Mouse (Mus musculus) MN1 (cell line): ENCODE results near the gene Slc25a3.

ENCODE experiments used
- DNase-seq: peaks from one replicate; pipeline ENCODE4 v3.0.0-alpha.2; 2016; ENCODE audit warnings: low spot score

Slc25a3 gene

GRCm38 (mm10) chr10:91142654-91143191 lies 18.9 kb upstream of the Slc25a3 start:
- DNase-seq, result no peak

DNA sequence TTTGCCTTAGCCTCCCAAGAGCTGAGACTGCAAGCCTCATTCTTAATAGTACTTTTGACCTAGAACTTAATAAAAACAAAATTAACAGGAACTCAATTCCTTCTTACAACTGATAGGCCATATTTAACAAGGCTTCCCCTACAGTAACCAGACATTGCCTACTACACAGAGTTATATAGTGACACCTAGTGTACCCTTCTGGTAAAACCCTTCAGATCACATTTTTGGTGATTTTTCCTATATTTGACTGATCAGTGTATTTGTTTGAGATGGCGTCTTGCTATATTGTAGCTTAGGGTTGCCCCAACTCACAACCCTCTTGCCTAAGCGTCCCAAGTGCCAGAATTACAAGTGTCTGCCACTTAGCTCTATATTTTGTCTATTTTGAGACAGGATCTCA lies 17.7 kb upstream of the Slc25a3 start:
- peak; percentile 73 for DNase-seq

DNA sequence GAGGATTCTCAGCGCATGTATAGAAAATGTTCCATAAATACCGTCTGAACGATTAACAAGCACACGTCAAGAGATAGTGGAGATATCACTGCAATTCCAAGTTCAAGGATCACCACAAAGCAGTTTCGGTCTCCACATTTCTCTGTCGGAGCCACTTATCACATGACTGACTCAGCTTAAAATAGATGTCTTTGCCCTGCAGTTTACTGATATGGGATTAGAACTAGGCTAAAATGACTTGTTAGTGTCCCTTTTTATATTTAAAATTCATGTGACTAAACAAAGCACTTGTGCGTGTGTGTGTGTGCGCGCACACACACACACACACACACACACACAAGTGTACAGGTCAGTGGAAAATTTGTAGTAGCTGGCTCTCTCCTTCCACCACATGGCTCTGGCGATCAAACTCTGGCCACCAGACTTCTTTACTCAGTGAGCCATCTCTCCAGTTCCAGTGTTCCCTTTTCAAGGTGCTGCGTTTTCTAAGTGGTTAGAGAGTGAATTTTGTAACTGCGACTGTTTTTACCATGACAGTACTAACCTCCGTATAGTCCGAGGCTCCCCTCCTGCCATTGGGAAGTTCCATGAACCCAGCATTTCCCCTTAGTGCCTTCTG lies 15.4 kb upstream of the Slc25a3 start:
- no peak for DNase-seq

DNA sequence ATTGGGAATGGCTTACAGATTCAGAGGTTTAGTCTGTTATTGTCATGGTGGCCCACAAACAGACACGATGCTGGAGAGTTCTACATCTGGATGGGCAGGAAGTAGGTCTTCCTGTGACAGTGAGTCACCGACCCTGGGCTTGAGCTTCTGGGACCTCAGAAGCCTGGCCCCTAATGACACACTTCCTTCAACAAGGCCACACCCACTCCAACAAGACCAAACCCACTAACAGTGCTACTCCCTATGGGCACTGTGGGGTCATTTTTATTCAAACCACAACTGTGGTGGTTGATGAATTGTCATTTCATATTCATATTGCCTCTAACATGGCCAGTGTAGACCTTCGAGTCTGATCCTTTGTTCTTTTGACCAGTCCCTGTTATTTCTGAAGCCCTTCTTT lies 14.5 kb upstream of the Slc25a3 start:
- DNase-seq, result no peak

DNA sequence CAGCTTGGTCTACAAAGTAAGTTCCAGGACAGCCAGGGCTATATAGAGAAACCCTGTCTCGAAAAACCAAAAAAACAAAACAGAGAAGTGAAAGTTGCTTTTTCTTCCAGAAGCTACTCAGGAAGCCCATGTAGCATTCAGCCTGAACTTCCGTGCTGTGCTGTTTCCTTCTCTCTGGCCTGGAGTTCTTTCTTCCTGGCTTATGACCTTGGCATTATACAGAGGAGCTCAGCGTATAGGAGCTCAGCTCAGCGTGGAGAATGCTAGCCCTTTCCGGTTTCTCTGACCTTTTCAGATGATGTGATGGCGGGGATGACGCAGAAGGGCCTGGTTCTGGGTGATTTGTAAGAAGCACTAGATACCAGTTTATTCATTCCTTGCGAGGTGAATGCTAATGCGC lies 13.5 kb upstream of the Slc25a3 start:
- no peak for DNase-seq

DNA sequence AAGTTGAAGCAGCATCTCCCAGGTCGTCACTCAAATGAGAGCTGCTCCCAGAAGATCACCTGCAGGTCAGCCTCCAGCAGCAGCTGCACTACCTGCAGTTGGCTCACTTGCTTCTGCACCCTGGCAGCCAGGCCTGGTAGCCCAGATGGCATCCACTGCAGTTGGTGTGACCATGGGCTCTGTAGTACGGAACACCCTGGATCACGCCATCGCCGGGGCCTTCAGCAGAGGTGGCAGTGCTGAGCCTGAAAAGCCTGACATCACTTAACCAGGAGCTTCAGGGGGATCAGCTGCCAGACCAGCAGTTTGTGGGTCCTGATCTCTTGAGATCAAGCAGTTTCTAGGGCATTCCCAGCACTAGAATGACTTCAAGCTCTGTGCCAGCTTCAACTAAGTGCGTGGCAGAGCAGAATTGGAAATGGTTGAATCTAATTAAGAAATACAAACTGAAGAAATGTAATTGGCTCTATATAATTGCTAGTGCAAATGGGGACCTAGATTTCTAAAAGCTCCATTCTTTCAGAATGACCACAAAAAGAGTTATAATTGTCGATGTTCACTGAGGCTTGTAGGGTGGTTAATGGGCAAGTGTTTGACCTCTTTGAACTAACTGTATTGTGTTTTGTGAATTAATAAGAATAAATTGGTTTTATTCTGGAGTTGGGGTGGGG lies 11.6 kb upstream of the Slc25a3 start:
- DNase-seq, result no peak

DNA sequence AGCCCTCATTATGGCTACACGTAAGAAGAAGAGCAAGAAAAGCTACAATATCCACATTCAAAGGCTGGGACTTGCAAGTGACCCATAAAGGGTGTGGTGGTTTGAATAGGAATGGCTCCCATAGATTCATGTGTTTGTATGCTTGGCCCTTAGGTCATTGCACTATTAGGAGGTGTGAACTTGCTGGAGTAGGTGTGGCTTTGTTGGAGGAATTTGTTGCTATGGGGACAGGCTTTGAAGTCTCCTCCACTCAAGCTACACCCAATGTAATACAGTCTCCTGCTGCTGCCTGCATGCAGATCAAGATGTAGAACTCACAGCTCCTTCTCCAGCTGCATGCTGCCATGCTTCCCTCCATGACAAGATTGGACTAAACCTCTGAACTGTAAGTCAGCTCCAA lies 7.7 kb upstream of the Slc25a3 start:
- DNase-seq, result no peak

- no peak for DNase-seq
Measured at GRCm38 (mm10) chr10:91130792-91131191, 6.9 kb upstream of the Slc25a3 start.

GRCm38 (mm10) chr10:91128551-91129160 lies 4.8 kb upstream of the Slc25a3 start:
- DNase-seq, result no peak

GRCm38 (mm10) chr10:91127395-91127794 lies 3.5 kb upstream of the Slc25a3 start:
- DNase-seq, result no peak

DNA sequence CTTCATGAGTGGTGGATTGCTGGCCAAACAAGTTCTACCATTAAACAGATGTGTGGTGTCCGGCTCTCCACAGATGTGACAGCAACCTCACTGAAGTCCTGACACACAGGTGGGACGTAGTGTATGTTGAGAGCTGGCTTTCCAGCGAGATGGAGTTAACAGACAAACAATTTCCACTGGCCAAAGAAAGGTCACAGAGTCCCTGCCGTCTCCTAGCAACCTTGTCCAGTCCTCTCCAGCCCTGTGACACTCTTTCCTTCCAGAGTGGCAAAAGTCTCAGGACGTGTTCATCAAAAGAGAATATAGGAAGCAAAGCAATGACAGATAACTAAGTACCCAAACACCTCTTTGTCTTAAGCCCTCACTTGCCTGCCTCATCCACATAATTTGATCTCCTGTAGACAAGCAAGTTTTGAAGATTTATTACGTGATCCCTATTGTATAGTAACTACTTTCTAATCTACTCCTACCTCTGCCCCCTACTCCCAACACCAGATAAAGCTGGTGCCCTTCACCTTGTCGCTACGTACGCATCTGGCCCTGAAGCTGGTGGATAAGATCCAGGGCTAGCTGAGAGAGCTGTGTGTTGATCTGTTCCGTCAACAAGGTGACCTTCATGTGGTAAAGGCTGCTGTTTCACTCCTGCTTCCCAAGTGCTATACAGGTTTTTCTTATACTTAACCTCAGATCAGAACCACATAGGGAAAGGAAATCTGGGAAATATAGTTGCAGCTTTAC lies 2.9 kb upstream of the Slc25a3 start:
- DNase-seq, result no peak

DNA sequence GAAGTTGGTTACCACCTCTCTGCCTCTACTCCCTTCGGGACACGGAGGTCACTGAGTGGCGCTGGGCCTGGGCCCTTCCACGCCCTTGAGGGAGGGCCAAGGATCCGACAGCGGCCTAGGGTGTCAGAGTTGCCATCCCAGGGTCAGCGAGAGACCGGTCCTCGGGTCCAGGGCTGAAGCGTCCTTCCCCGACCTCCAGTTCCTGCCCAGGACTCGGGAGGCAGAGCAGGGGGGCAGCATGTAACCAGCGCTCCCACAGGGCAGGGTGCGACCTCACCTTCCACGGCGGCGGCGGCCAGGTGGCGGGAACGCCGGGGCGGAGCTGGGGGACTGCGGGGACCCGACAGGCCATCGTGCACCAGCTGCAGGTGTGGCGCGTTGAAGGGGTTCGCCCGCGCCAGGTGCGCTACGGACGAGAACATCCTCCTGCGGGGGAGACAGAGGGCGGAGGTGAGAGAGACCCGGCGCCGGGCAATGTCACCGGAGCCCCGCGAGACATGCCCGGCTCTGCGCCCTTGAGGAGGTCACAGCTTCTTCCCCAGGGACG lies 505 bp downstream of the Slc25a3 start:
- peak; percentile 66 for DNase-seq

DNA sequence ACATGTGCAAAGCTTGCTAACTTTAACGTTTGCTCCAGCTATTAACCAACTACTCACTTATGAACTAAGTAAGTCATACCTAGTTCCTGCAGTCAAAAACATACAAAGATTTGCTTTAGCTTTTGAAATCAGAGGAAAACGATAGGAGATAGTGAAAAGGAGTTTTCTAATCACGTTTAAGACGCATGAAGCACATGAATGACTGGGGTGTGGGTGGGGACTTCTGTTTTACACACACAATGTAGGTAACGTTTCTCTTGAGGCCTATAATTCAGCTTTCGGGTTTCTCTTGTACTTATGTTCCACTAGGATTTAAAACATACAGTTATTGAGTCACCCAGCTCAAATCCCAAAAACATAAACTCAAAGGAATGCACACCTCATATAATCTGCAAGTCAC lies 1.2 kb downstream of the Slc25a3 start:
- peak; percentile 19 for DNase-seq

GRCm38 (mm10) chr10:91116958-91117357 lies 6.9 kb downstream of the Slc25a3 start:
- no peak for DNase-seq

DNA sequence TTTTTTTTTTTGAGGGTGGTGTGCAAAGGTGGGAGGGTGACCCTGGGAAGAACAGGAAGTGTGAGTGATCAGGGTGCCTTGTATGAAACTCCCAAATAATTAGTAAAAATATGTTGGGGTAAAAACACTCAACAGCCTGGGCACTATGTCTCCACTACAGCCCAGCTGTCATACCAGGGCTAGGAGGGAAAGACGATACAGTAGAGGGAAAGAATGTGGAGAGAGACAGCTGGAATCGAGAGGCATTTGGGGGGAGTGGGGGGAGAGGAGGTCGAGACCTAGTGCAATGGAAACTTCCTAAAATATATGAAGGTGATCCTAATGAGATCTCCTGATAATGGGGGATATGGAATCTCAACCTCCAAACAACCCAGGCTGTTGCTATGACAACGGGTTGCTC lies 14.0 kb downstream of the Slc25a3 start:
- DNase-seq, result no peak

DNA sequence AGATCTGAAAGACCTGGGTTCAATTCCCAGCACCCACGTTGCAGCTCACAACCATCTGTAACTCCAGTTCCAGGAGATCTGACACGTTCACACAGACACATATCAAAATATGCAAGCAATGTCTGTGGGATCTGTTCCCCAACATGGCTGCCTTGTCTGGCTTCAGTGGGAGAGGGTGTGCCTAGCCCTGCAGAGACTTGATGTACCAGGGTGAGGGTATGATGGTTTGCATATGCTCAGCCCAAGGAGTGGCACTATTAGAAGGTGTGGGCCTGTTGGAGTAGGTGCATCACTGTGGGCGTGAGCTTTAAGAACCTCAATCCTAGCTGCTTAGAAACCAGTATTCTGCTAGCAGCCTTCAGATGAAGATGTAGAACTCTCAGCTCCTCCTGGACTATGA lies 17.9 kb downstream of the Slc25a3 start:
- no peak for DNase-seq

DNA sequence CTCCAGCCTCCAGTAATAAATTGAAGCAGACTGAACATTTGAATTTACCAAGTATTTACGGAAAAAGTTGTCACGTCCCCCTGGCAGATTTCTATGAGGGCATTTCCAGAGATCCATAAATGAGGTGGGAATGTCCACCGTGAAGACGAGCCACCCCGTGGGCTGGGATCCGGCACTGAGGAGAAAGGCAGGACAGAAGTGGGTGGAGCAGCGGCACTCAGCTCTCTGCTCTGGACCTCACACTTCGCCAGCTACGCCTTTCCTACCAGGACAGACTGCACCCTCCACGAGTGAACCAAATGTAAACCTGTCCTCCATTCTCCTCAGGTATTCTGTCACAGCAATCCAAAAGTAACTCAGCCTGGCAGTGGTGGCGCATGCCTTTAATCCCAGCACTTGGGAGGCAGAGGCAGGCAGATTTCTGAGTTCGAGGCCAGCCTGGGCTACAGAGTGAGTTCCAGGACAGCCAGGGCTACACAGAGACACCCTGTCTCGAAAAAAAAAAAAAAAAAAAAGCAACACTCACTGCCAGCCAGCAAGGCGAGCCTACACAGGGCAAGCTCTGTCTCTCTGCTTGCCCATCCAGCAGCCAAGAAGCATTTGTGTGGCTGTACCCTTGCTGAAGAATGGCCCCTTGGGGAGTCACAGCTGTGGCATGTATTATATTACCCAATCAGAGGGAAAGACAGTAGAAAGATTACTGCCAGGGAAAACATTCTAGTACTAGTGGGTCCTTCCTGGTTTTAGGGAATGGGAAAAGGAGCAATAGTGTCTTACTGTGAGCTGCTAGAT lies 20.9 kb downstream of the Slc25a3 start:
- no peak for DNase-seq

DNA sequence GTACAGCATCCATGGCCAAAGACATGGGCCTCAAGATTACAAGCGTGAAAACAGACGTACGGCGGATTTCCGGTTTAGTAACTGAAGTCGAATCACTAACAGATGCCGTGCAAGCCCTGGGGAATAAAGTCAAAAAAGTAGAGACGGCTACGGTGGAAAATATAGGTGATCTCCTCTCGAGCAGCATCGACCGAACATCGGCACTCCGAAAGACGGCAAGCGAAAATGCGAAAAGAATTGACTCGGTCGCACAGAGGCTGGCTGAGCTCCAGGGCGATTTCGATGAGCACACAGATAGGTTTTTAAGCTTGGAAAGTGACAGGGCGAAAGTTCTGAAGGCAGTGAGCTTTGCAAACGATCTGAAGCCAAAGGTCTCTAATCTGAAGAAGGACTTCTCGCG lies 21.9 kb downstream of the Slc25a3 start:
- no peak for DNase-seq

GRCm38 (mm10) chr10:91100101-91100500 lies 23.8 kb downstream of the Slc25a3 start:
- no peak for DNase-seq

DNA sequence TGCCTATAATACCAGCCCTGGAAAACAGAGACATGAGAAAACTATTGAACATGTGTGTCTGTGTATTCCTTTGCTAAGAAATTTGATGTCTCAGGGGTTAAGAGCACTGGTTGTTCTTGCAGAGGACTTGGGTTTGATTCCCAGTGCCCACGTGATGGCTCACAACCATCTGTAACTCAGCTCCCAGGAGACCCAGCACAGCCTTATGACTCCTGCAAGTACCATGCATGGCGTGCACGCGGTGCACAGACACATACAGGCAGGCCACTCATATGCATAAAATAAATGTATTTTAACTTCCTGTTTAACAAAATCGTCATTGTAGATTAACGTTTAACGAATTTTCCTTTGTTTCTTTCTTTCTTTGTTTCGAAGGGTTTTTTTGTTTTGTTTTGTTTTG lies 25.8 kb downstream of the Slc25a3 start:
- no peak for DNase-seq

GRCm38 (mm10) chr10:91094251-91095104 lies 29.4 kb downstream of the Slc25a3 start:
- no peak for DNase-seq
